Mouse (Mus musculus): ENCODE data around the gene Ccdc34.

- TF ChIP-seq CTCF (conservative IDR thresholded peaks at IDR 0.05; ENCODE audit: insufficient read depth, insufficient read length, low read depth, low read length) (no peak), POLR2A (IDR thresholded peaks at IDR 0.05; ENCODE audit: low read depth, low read length) (no peak)
Measured at GRCm38 (mm10) chr2:110177406-110177805, 159.8 kb downstream of the Ccdc34 start.
